Mouse (Mus musculus) hindbrain, postnatal 0 days (tissue): Measurements from ENCODE around the gene Zfp580. TPM values are rescaled to one million over a fixed set of nuclear protein-coding genes. Genes with fewer than 3 reads are reported as not detected.

ENCODE experiments used
- ATAC-seq: fragments of 200-750 bp; cut with Nextera tagmentation; 2 replicates; pipeline ENCODE4 v1.8.0; 2017; ENCODE audit warnings: mild to moderate bottlenecking, moderate TSS enrichment, moderate library complexity
- DNase-seq: peaks from one replicate; pipeline ENCODE4 v3.0.0-alpha.2; 2015; ENCODE audit warnings: low spot score
- H3K27ac ChIP-seq: fragments of 300-500 bp; sonication (generic); 2 replicates; pipeline ENCODE4 v1.5.1; 2014; ENCODE audit warnings: mild to moderate bottlenecking
- H3K27me3 ChIP-seq: fragments of 300-500 bp; sonication (generic); 2 replicates; pipeline ENCODE4 v1.6.1; 2014; ENCODE audit warnings: low read length, mixed read lengths; ENCODE audit not compliant: insufficient read depth
- H3K36me3 ChIP-seq: fragments of 300-500 bp; sonication (generic); 2 replicates; pipeline ENCODE4 v1.6.1; 2014; ENCODE audit warnings: low read length, mixed read lengths; ENCODE audit not compliant: insufficient read depth
- H3K4me1 ChIP-seq: fragments of 300-500 bp; sonication (generic); 2 replicates; pipeline ENCODE4 v1.6.1; 2014; ENCODE audit warnings: antibody characterized with exemption, low read length, mixed read lengths; ENCODE audit not compliant: insufficient read depth
- H3K4me2 ChIP-seq: fragments of 300-500 bp; sonication (generic); 2 replicates; pipeline ENCODE4 v1.6.1; 2014; ENCODE audit warnings: low read depth, mild to moderate bottlenecking, low read length, moderate library complexity, mixed read lengths
- H3K4me3 ChIP-seq: fragments of 300-500 bp; sonication (generic); 2 replicates; pipeline ENCODE4 v1.5.1; 2014; ENCODE audit warnings: low read length
- H3K9ac ChIP-seq: fragments of 300-500 bp; sonication (generic); replicated peaks from 2 replicates; pipeline ENCODE4 v1.6.1; 2014; ENCODE audit warnings: mild to moderate bottlenecking, low read length, moderate library complexity, mixed read lengths
- H3K9me3 ChIP-seq: fragments of 300-500 bp; sonication (generic); 2 replicates; pipeline ENCODE4 v1.6.1; 2016; ENCODE audit warnings: low read length, mixed read lengths
- CTCF ChIP-seq: IDR thresholded peaks from 2 replicates; pipeline ENCODE4 v1.5.1; 2016; ENCODE audit warnings: antibody characterized with exemption, control low read depth, low read depth
- WGBS: fragments of 180-500 bp; shearing (Covaris S2); extraction: QIAGEN DNeasy Blood & Tissue Kit; methylation state at CpG from one replicate; pipeline ENCODE4 v1.1.7; 2014; 5-methylcytosine and 5-hydroxymethylcytosine counted together
- polyA plus RNA-seq: library from polyadenylated mRNA; unstranded; fragments of >200 nt; fragmentation: Nextera tagmentation; extraction: Ambion mirVana; gene quantifications from 2 replicates; pipeline ENCODE4 v1.2.1, GENCODE M21; 2015
- total RNA-seq: library from RNA; depleted of rRNA; stranded (reverse); fragments of >200 nt; gene quantifications from 2 replicates; pipeline ENCODE4 v1.2.3, GENCODE M21; 2014

Zfp580 gene
- total and polyA plus RNA-seq, 2 experiments from 2014 or later: 69.6 to 128 TPM

DNA sequence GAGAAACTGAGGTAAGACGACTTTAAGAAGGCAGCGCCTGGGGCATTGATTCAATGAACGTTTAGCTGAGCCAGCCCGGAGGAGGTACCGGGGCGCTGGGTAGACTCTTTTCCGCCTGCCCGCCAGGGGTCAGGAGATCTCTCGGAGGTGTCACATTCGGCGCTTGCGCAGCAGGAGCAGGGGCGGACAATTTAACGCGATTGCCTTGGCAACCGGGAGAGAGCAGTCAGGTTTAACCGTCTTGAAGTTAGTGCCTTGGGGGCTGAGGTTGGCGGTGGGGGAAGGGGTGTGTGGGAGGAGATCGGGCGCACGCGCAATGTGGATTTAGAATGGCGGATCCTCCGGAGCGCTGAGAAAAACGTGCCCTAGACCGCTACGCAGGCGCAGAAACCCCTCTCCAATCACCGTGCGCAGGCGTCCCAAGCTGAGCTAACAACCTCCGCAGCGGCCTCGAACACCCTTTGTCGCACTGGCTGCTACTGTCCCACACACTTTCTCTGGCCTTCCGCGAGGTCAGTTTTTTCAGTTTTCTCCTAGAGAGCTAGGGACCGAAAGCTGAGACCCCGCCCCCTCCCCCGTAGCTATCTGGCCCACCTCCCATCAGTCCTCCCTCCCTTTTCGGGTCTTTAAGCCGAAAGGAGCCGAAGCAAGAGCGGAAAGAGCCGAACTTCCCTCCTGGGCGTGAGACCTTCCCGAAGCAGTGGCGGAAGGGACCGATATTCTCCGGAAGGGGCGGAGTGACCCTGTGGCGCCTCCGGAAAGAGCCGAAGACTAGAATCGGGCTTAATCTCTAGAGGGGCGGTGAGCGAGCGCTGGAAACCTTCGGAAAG, 9.8 kb downstream of the Zfp580 start:
- Histone ChIP-seq H3K9me3 (no peaks in the 10 kb centered on the region), H3K4me2 (peak overlapping the region; percentile 93), H3K27me3 (no peaks in the 10 kb centered on the region), H3K27ac (peak overlapping the region; percentile 99), H3K4me1 (peaks cover 29% of the 10 kb centered on the region), H3K9ac (peak overlapping the region; percentile 79), H3K36me3 (peaks cover 1% of the 10 kb centered on the region; the same call in 1 of the 2 replicates), H3K4me3 (peak overlapping the region; percentile 70)
- peak; percentile 100 for DNase-seq
- ATAC-seq: peak; percentile 89
- WGBS: 0% methylated on average over 60 of the region's 60 CpGs
- TF ChIP-seq CTCF: peak; percentile 70

DNA sequence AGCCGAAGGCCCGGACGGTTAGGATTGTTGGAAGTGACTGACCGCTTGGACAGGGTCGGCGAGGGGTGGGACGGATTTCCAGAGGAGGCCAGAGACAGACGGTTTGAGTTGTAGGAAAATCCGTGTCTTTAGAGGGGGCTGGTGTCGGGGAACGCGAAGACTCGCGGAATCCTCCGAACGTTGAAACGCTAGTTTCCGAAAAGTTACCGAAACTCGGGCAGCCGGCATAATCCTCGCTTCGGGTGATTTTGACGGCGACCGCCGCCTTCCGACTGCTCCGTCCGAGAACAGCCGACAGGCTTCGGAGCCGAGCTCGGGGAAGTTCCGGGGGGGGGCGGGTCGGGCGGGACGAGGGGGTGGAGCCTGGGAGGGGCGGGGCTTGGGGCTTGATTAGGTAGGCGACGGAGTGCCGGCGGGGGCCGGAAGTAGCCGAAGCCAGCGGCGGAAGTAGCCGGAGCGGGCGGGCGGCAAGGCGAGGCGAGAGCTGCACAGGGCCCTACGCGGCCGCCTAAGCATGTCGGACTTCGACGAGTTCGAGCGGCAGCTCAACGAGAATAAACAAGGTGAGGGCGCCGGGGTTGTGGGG, 10.5 kb downstream of the Zfp580 start, which contains the start of gene U2af2:
U2af2 (plus strand) TSS at position 370 of the 586 bp plus-strand sequence.
- H3K9me3 ChIP-seq: no peaks in the 10 kb centered on the region
- peak within 1 kb of the TSS; percentile 70 for H3K4me3 ChIP-seq
- no peaks in the 10 kb centered on the region for H3K27me3 ChIP-seq
- H3K4me1 ChIP-seq: peaks cover 29% of the 10 kb centered on the region
- H3K36me3 ChIP-seq: peaks cover 4% of the 10 kb centered on the region; the same call in 1 of the 2 replicates
- H3K9ac ChIP-seq: peak within 1 kb of the TSS; percentile 79
- no peak; the same call in 1 of the 2 replicates for TF ChIP-seq CTCF
- peak within 1 kb of the TSS; percentile 93 for H3K4me2 ChIP-seq
- H3K27ac ChIP-seq: peak within 1 kb of the TSS; percentile 99
- peak; percentile 95 for DNase-seq
- 1% methylated on average over 59 of the region's 65 CpGs for WGBS
- peak; percentile 83 for ATAC-seq

DNA sequence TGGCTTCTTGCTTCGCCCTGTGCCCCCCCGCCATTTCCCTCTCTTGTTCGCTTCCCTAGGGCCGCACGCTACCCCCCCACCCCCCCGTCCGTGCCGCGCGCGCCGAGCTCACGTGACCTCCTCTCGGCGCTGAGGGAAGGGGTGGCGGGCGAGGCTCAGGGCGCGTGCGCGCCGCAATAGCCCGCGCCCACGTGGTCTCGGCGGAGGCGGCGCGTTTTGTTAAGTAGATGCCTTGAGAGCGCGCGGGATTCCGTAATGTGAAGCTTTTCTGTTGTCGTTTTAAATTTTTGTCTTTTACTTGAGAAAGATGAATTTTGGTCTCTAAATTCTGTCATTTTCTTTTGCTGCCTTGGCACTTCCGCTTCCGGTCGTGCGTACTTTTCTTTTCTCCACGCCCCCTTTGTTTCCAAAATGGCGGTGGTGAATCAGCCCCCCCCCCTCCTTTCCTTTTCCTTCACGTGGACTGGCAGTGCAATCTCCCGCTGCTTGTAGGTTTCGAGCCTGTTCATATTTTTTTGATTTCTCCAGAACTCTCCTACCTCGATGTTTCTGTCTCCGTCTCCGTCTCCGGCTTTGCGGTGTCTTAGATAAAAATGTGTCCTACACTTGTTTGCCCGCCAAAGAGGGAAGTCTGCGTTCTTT, 11.1 kb downstream of the Zfp580 start:
- Histone ChIP-seq H3K9me3 (no peaks in the 10 kb centered on the region), H3K27me3 (no peaks in the 10 kb centered on the region), H3K4me3 (peak overlapping the region; percentile 70), H3K4me1 (peaks cover 24% of the 10 kb centered on the region), H3K9ac (peak overlapping the region; percentile 79), H3K36me3 (peaks cover 4% of the 10 kb centered on the region; the same call in 1 of the 2 replicates), H3K27ac (peak overlapping the region; percentile 99), H3K4me2 (peak overlapping the region; percentile 93)
- ATAC-seq: peak; percentile 58
- WGBS: 2% methylated on average over 49 of the region's 51 CpGs
- TF ChIP-seq CTCF: no peak
- DNase-seq: peak; percentile 89

DNA sequence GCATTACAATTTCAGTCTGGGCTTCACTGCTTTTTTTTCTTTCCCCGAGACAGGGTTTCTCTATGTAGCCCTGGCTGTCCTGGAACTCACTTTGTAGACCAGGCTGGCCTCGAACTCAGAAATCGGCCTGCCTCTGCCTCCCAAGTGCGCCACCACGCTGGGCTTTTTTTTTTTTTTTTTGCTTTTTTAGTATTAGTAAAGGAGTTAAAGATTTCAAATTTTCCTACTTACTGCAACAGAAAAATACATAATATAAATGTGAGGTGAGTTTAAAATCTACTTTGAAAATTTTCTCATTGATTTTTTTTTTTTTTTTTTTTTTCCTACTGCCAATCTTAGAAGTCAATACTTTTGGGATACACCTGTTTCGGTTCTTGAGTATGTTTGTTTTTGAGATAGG, 13.5 kb downstream of the Zfp580 start:
- Histone ChIP-seq H3K4me1 (peaks cover 16% of the 10 kb centered on the region), H3K36me3 (peaks cover 22% of the 10 kb centered on the region; the same call in 1 of the 2 replicates), H3K4me3 (no peak overlapping the region), H3K9ac (no peak overlapping the region), H3K27ac (no peak overlapping the region), H3K9me3 (no peaks in the 10 kb centered on the region), H3K4me2 (no peak overlapping the region), H3K27me3 (no peaks in the 10 kb centered on the region)
- no peak for TF ChIP-seq CTCF
- WGBS: 95% methylated on average over 6 of the region's 6 CpGs
- ATAC-seq: no peak
- no peak for DNase-seq

DNA sequence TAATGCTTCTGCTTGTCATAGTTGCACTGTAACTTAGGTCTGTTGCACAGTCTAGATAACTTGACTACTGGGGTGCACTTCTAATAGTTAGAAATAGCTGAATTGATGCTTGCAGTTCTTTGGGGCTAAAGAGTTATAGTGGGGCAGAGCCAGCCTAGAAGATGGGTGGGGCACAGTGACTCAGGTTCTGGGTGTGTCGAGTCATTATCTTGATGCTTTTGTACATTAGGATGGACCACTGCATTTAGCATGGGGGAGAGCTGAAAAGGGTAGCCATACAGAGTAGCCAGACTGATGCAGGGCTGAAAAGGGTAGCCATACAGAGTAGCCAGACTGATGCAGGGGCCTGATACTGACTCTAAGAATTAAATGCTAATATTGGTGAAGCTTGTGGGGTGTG, 22.2 kb downstream of the Zfp580 start:
- H3K36me3 ChIP-seq: peaks cover 73% of the 10 kb centered on the region
- no peak overlapping the region for H3K4me2 ChIP-seq
- ATAC-seq: no peak
- H3K27ac ChIP-seq: no peak overlapping the region
- H3K4me3 ChIP-seq: no peak overlapping the region
- H3K9ac ChIP-seq: no peak overlapping the region
- H3K9me3 ChIP-seq: no peaks in the 10 kb centered on the region
- no peak for DNase-seq
- H3K27me3 ChIP-seq: no peaks in the 10 kb centered on the region
- no peak for TF ChIP-seq CTCF
- WGBS: 92% methylated on average over 1 of the region's 1 CpGs
- no peaks in the 10 kb centered on the region for H3K4me1 ChIP-seq

DNA sequence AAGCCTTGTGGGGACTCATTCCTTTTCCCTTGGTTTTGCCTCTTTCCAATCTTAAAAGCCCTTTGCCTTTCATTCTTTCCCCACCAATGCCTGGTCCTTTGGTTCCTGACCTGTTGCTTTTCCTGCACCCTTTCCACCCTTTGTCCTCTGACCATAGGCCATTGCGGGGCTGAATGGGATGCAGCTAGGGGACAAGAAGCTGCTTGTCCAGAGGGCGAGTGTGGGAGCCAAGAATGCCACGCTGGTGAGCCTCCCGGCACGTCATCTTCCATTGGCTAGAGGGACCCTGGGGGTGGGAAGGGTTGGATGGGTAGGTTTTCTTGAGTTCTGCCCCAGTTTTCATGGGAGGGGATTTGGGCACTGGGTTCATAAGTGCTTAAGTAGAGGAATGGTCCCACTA, 23.6 kb downstream of the Zfp580 start:
- WGBS: 83% methylated on average over 5 of the region's 5 CpGs
- Histone ChIP-seq H3K4me3 (no peak overlapping the region), H3K9me3 (no peaks in the 10 kb centered on the region), H3K4me1 (no peaks in the 10 kb centered on the region), H3K9ac (no peak overlapping the region), H3K36me3 (peaks cover 61% of the 10 kb centered on the region), H3K4me2 (no peak overlapping the region), H3K27me3 (no peaks in the 10 kb centered on the region), H3K27ac (no peak overlapping the region)
- DNase-seq (no peak), ATAC-seq (no peak)
- TF ChIP-seq CTCF: no peak
